Mouse (Mus musculus) adrenal gland, adult 2 months (tissue): ENCODE results near the gene Gm10647. TPM values are rescaled to one million over a fixed set of nuclear protein-coding genes. Genes with fewer than 3 reads are reported as not detected.
"Not testable (repeated sequence)": the region's sequence is repeated elsewhere in the genome, so short reads cannot be mapped to it uniquely, and the experiment has no call there.

Experiments used
- DNase-seq: peaks from one replicate; pipeline ENCODE4 v3.0.0; 2021
- long read RNA-seq: library from polyadenylated mRNA; stranded (forward); transcript quantifications from one replicate; pipeline ENCODE4 v2.0.0, GENCODE M21; 2021
- polyA plus RNA-seq: library from polyadenylated mRNA; depleted of rRNA; stranded (reverse); fragments of >200 nt; gene quantifications from 2 replicates; pipeline ENCODE4 v1.2.3, GENCODE M21; 2012; rRNA removed
- total RNA-seq, 2 experiments: library from RNA; stranded (reverse); gene quantifications; 2 replicates each; pipeline ENCODE4 v1.2.3; 2021

The Gm10647 gene
- under 1 TPM; 0.14 TPM for total RNA-seq
- not detected in 2 replicates for polyA plus RNA-seq
- long read RNA-seq: 0 reads

GRCm38 (mm10) chr9:66796739-66797138, at the start of gene Gm10647:
TSS of gene Gm10647 (plus strand) at chr9:66797039.
- DNase-seq: no peak

- no peak for DNase-seq
Observed at GRCm38 (mm10) chr9:66748390-66748789, 48.4 kb upstream of the Gm10647 start.

GRCm38 (mm10) chr9:66752849-66753248, 44.0 kb upstream of the Gm10647 start:
- no peak for DNase-seq

- DNase-seq: no peak
Observed at GRCm38 (mm10) chr9:66760991-66761390, 35.8 kb upstream of the Gm10647 start.

GRCm38 (mm10) chr9:66768721-66769120, 28.1 kb upstream of the Gm10647 start:
- DNase-seq: no peak

- DNase-seq: peak; percentile 75
Observed at GRCm38 (mm10) chr9:66769275-66769674, 27.6 kb upstream of the Gm10647 start.

GRCm38 (mm10) chr9:66770701-66771100, 26.1 kb upstream of the Gm10647 start:
- no peak for DNase-seq

- DNase-seq: not testable (repeated sequence)
Observed at GRCm38 (mm10) chr9:66784552-66784951, 12.3 kb upstream of the Gm10647 start.

GRCm38 (mm10) chr9:66787821-66788220, 9.0 kb upstream of the Gm10647 start:
- no peak for DNase-seq

GRCm38 (mm10) chr9:66794629-66795463, 2.0 kb upstream of the Gm10647 start:
- no peak for DNase-seq

- DNase-seq: peak; percentile 99
Observed at GRCm38 (mm10) chr9:66795464-66796324, 1.1 kb upstream of the Gm10647 start, which contains the start of gene Aph1b. TSS of gene Aph1b (minus strand) at chr9:66795490.

- DNase-seq: no peak
Observed at GRCm38 (mm10) chr9:66801947-66802346, 5.1 kb downstream of the Gm10647 start.

GRCm38 (mm10) chr9:66805951-66806350, 9.1 kb downstream of the Gm10647 start:
- not testable (repeated sequence) for DNase-seq

GRCm38 (mm10) chr9:66813392-66813791, 16.6 kb downstream of the Gm10647 start:
- DNase-seq: no peak

GRCm38 (mm10) chr9:66820996-66821395, 24.2 kb downstream of the Gm10647 start:
- DNase-seq: no peak

GRCm38 (mm10) chr9:66822255-66822654, 25.4 kb downstream of the Gm10647 start:
- not testable (repeated sequence) for DNase-seq

- no peak for DNase-seq
Observed at GRCm38 (mm10) chr9:66825990-66826389, 29.2 kb downstream of the Gm10647 start.

- DNase-seq: peak; percentile 18
Observed at GRCm38 (mm10) chr9:66832366-66832908, 35.6 kb downstream of the Gm10647 start.

- peak; percentile 9 for DNase-seq
Observed at GRCm38 (mm10) chr9:66833851-66834250, 37.0 kb downstream of the Gm10647 start.

GRCm38 (mm10) chr9:66834318-66835096, 37.7 kb downstream of the Gm10647 start, which contains the start of gene Aph1c:
TSS of gene Aph1c (minus strand) at chr9:66834726.
- peak; percentile 99 for DNase-seq

GRCm38 (mm10) chr9:66835097-66835480, 38.2 kb downstream of the Gm10647 start:
- no peak for DNase-seq
